Mouse (Mus musculus) ZHBTc4 (cell line): Measurements from ENCODE around the gene Ehbp1.

Experiments
- DNase-seq: peaks from one replicate; pipeline ENCODE4 v3.0.0-alpha.2; 2011; ENCODE audit warnings: low read depth, low spot score

The Ehbp1 gene

DNA sequence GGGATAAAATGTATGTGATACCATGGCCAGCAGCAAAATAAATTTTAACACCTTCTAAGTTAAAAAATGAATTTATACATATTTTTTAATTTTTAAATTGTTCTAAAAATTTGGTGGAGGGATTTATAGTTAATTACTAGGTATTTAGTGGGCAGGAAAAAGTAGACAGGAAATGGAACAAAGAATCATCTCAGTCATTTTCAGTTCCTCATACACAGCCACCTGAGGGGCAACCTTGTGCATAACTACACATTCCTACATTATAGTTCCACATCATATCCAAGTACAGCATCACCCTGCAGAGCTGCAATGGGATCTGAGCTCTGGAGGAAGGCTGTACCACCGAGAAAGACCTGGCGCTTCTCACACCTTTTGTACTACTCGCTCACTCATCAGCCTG is 373.2 kb downstream of the Ehbp1 start:
- DNase-seq = no peak
